Mouse (Mus musculus) limb, embryonic 12.5 days (tissue): ENCODE measurements around the gene Cd40lg. TPM values are rescaled to one million over a fixed set of nuclear protein-coding genes. Genes with fewer than 3 reads are reported as not detected.

Experiments
- ATAC-seq: fragments of 200-750 bp; cut with Nextera tagmentation; 2 replicates; pipeline ENCODE4 v1.8.0; 2017; ENCODE audit warnings: low read depth, moderate TSS enrichment; ENCODE audit not compliant: insufficient number of reproducible peaks, insufficient read depth, low FRiP score, low TSS enrichment
- H3K27ac ChIP-seq: fragments of 300-500 bp; sonication (generic); 2 replicates; pipeline ENCODE4 v1.5.1; 2016; ENCODE audit warnings: mild to moderate bottlenecking, moderate library complexity
- H3K27me3 ChIP-seq: fragments of 300-500 bp; sonication (generic); 2 replicates; pipeline ENCODE4 v1.6.1; 2016; ENCODE audit warnings: mild to moderate bottlenecking, moderate library complexity
- H3K36me3 ChIP-seq: fragments of 300-500 bp; sonication (generic); 2 replicates; pipeline ENCODE4 v1.6.1; 2016; ENCODE audit warnings: mild to moderate bottlenecking, moderate library complexity
- H3K4me1 ChIP-seq: fragments of 300-500 bp; sonication (generic); replicated peaks from 2 replicates; pipeline ENCODE4 v1.6.1; 2016
- H3K4me2 ChIP-seq: fragments of 300-500 bp; sonication (generic); 2 replicates; pipeline ENCODE4 v1.6.1; 2016; ENCODE audit warnings: mild to moderate bottlenecking, moderate library complexity
- H3K4me3 ChIP-seq: fragments of 300-500 bp; sonication (generic); replicated peaks from 2 replicates; pipeline ENCODE4 v1.5.1; 2016; ENCODE audit warnings: mild to moderate bottlenecking
- H3K9ac ChIP-seq: fragments of 300-500 bp; sonication (generic); replicated peaks from 2 replicates; pipeline ENCODE4 v1.6.1; 2016; ENCODE audit warnings: mild to moderate bottlenecking, moderate library complexity
- H3K9me3 ChIP-seq: fragments of 300-500 bp; sonication (generic); 2 replicates; pipeline ENCODE4 v1.6.1; 2016; ENCODE audit warnings: mild to moderate bottlenecking, moderate library complexity
- WGBS: fragments of 180-500 bp; shearing (Covaris S2); methylation state at CpG from one replicate; pipeline ENCODE4 v1.1.7; 2016; 5-methylcytosine and 5-hydroxymethylcytosine counted together
- polyA plus RNA-seq: library from polyadenylated mRNA; unstranded; fragments of >200 nt; fragmentation: Nextera tagmentation; extraction: Ambion mirVana; gene quantifications from 2 replicates; pipeline ENCODE4 v1.2.1, GENCODE M21; 2016

Gene Cd40lg
- polyA plus RNA-seq, 1 experiment from 2014 or later = not detected

DNA sequence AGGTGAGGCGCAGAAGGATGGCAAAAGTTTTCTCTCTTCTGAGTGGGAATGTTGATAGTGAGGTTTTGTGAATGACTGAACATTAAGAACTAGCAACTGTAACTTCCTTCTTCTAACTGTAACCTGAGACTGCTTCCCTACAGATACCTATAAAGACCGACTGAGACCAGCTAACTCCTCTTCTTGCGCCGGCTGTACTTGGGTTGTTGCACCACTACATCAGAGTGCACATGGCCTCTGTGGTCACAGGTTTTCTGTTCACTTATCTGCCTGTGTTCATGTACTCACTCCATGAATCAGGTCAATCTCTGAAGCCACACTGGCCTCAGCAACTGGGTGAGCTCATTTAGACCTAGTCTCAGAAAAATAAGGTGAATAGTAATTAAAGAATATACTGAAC is 51.6 kb downstream of the Cd40lg start:
- ATAC-seq = no peak
- no peaks in the 10 kb centered on the region for H3K4me1 ChIP-seq
- 68% methylated on average over 4 of the region's 4 CpGs for WGBS
- H3K9ac ChIP-seq = no peak overlapping the region
- no peak overlapping the region for H3K4me3 ChIP-seq
- no peak overlapping the region for H3K4me2 ChIP-seq
- H3K36me3 ChIP-seq = no peaks in the 10 kb centered on the region
- H3K9me3 ChIP-seq = no peaks in the 10 kb centered on the region
- H3K27ac ChIP-seq = no peak overlapping the region
- no peaks in the 10 kb centered on the region for H3K27me3 ChIP-seq

Other genes with a start within 250 kb of the Cd40lg start
- not detected in 2 replicates for gene Brs3, start 169.1 kb upstream of the Cd40lg start, polyA plus RNA-seq
- gene Htatsf1, start 158.6 kb upstream of the Cd40lg start, polyA plus RNA-seq = 86.9 and 92.3 TPM in 2 replicates
- 0.58 and 0.79 TPM in 2 replicates for gene Vgll1, start 124.0 kb upstream of the Cd40lg start, polyA plus RNA-seq
- gene Arhgef6, start 126.6 kb downstream of the Cd40lg start, polyA plus RNA-seq = 5.0 and 6.1 TPM in 2 replicates
- gene Rbmx, start 180.9 kb downstream of the Cd40lg start, polyA plus RNA-seq = 203 and 210 TPM in 2 replicates
- not detected in 2 replicates for gene Gm364, start 197.0 kb downstream of the Cd40lg start, polyA plus RNA-seq